Mouse (Mus musculus): Measurements from ENCODE around the gene Pitpnc1.

GRCm38 (mm10) chr11:107438140-107438539, 32.4 kb downstream of the Pitpnc1 start:
- TF ChIP-seq CTCF (IDR thresholded peaks at IDR 0.05; ENCODE audit: borderline replicate concordance, insufficient read depth, low read depth, low read length): no peak
- no peak for TF ChIP-seq POLR2A (IDR thresholded peaks at IDR 0.05; ENCODE audit: borderline replicate concordance, insufficient read depth, low read length)
